Mouse (Mus musculus): ENCODE measurements around the gene Myof. TPM values are rescaled to one million over a fixed set of nuclear protein-coding genes. Genes with fewer than 3 reads are reported as not detected.

The Myof gene
- total RNA-seq, 1 experiment from 2014 or later: 5.6 TPM

Other genes starting within 250 kb of the Myof start
- gene Cep55, start 11.4 kb upstream of the Myof start, total RNA-seq (2017): 1.5 and 2.8 TPM in 2 replicates
- gene Ffar4, start 53.5 kb upstream of the Myof start, total RNA-seq (2017): not detected in 2 replicates
- not detected in 2 replicates for gene Rbp4, start 81.7 kb upstream of the Myof start, total RNA-seq (2017)
- not detected in 2 replicates for gene Pde6c, start 89.2 kb upstream of the Myof start, total RNA-seq (2017)
- 28.9 and 31.9 TPM in 2 replicates for gene Fra10ac1, start 180.6 kb upstream of the Myof start, total RNA-seq (2017)
- not detected in 2 replicates for gene Lgi1, start 221.0 kb upstream of the Myof start, total RNA-seq (2017)

All from neutrophil, adult 5-6 weeks (primary cell).